22 mouse cellular contexts compared by ENCODE assay signal in the genomic region with DNA sequence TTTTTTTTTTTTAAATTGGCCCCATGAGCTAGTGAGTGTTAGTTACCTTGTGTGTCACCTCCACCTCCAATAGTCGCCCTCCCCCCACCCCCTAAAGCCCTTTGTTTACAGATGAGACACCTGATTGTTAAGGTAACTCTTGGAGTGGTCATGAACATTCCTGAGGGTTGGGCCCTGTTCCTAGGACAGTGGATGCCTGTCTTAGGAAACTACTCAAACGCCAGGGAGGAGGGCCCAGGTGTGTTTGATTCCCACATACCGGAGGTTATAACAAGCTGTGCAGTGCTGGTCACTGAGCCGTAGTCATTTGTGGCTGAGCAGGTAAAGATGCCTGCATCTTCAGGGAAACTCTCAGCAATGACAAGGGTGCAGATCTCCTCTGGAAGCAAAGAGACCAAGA.
DNase-seq lines count a peak whose midpoint lies in the region; ATAC-seq and TF ChIP-seq lines count a peak whose summit lies in the region.
"Had no signal": no experiment of that assay in that cellular context is flagged by ENCODE, and none has a peak within 500 bp of the region (broad histone marks: within the 10 kb centered on the region; RNA-seq: fewer than 3 reads in every experiment).

No protein-coding gene starts in this region.

- no peak for TF ChIP-seq CTCF in intestine, postnatal 0 days (IDR thresholded peaks at IDR 0.05; ENCODE audit: low read depth)

- whole genome bisulfite sequencing in embryonic facial prominence, embryonic 14.5 days: 63% methylated on average over 4 of the region's 4 CpGs
- WGBS in embryonic facial prominence, embryonic 10.5 days: 51% methylated on average over 4 of the region's 4 CpGs
- WGBS in intestine, embryonic 16.5 days: 70% methylated on average over 4 of the region's 4 CpGs
- 63% methylated on average over 4 of the region's 4 CpGs for WGBS in intestine, postnatal 0 days
- 50% methylated on average over 4 of the region's 4 CpGs for WGBS in lung, embryonic 15.5 days

- H3K27me3 ChIP-seq in embryonic facial prominence, embryonic 14.5 days (replicated peaks; ENCODE audit: control insufficient read depth, insufficient read depth, low read length): no peaks in the 10 kb centered on the region
- no peaks in the 10 kb centered on the region for H3K27me3 ChIP-seq in embryonic facial prominence, embryonic 10.5 days (replicated peaks; ENCODE audit: low read depth, poor library complexity, severe bottlenecking)
- no peaks in the 10 kb centered on the region for H3K27me3 ChIP-seq in intestine, embryonic 16.5 days (replicated peaks; ENCODE audit: control insufficient read depth, insufficient read depth, low read length)
- H3K27me3 ChIP-seq in intestine, postnatal 0 days (replicated peaks; ENCODE audit: control insufficient read depth, insufficient read depth, low read length): no peaks in the 10 kb centered on the region
- H3K27me3 ChIP-seq in lung, embryonic 15.5 days: no peaks in the 10 kb centered on the region
- H3K27me3 ChIP-seq: embryonic facial prominence, embryonic 15.5 days; forebrain, embryonic 15.5 days; heart, embryonic 15.5 days had no signal

- 0 out of 2 replicates have a peak, but pooled peaks have one; percentile 22 for ATAC-seq in embryonic facial prominence, embryonic 14.5 days (ENCODE audit: low read depth)
- ATAC-seq in intestine, embryonic 16.5 days: peak; percentile 56
- no peak for ATAC-seq in intestine, postnatal 0 days
- ATAC-seq in lung, embryonic 15.5 days (ENCODE audit: borderline replicate concordance, extremely low read depth, low FRiP score, low TSS enrichment): peak; percentile 77; the same call in 1 of the 2 replicates
- ATAC-seq: CD4-positive, CD25-positive, alpha-beta regulatory T cell, adult 4 months had no signal

- no peak overlapping the region for H3K9ac ChIP-seq in embryonic facial prominence, embryonic 14.5 days (ENCODE audit: low read depth, low read length)
- no peak overlapping the region for H3K9ac ChIP-seq in intestine, embryonic 16.5 days (ENCODE audit: low read depth, low read length)
- no peak overlapping the region for H3K9ac ChIP-seq in intestine, postnatal 0 days (ENCODE audit: low read depth, low read length)
- H3K9ac ChIP-seq in lung, embryonic 15.5 days: no peak overlapping the region
- H3K9ac ChIP-seq: embryonic facial prominence, embryonic 15.5 days; forebrain, embryonic 15.5 days; heart, embryonic 15.5 days; hindbrain, embryonic 14.5 days had no signal

- no peak overlapping the region for H3K4me3 ChIP-seq in embryonic facial prominence, embryonic 14.5 days (ENCODE audit: low read depth, low read length)
- H3K4me3 ChIP-seq in embryonic facial prominence, embryonic 10.5 days: no peak overlapping the region
- no peak overlapping the region for H3K4me3 ChIP-seq in intestine, embryonic 16.5 days (ENCODE audit: low read length)
- no peak overlapping the region for H3K4me3 ChIP-seq in intestine, postnatal 0 days (ENCODE audit: low read depth, low read length)
- no peak overlapping the region for H3K4me3 ChIP-seq in lung, embryonic 15.5 days
- H3K4me3 ChIP-seq: embryonic facial prominence, embryonic 15.5 days; erythroblast, embryonic 14.5 days; forebrain, embryonic 10.5 days; forebrain, embryonic 15.5 days; heart, adult 2 months; heart, embryonic 15.5 days; hindbrain, embryonic 10.5 days had no signal

- H3K9me3 ChIP-seq in embryonic facial prominence, embryonic 14.5 days (ENCODE audit: control insufficient read depth, low read length): no peaks in the 10 kb centered on the region
- H3K9me3 ChIP-seq in embryonic facial prominence, embryonic 10.5 days: no peaks in the 10 kb centered on the region
- H3K9me3 ChIP-seq in intestine, embryonic 16.5 days (ENCODE audit: control insufficient read depth, low read length): no peaks in the 10 kb centered on the region
- no peaks in the 10 kb centered on the region for H3K9me3 ChIP-seq in intestine, postnatal 0 days (ENCODE audit: control insufficient read depth)
- H3K9me3 ChIP-seq in lung, embryonic 15.5 days: no peaks in the 10 kb centered on the region
- H3K9me3 ChIP-seq: embryonic facial prominence, embryonic 15.5 days; forebrain, embryonic 10.5 days; forebrain, embryonic 15.5 days; heart, embryonic 15.5 days; hindbrain, embryonic 10.5 days had no signal

- no peak overlapping the region for H3K4me2 ChIP-seq in embryonic facial prominence, embryonic 14.5 days (ENCODE audit: low read depth, low read length)
- no peak overlapping the region for H3K4me2 ChIP-seq in intestine, embryonic 16.5 days (ENCODE audit: low read depth, low read length)
- H3K4me2 ChIP-seq in intestine, postnatal 0 days (replicated peaks; ENCODE audit: low read depth): no peak overlapping the region
- H3K4me2 ChIP-seq in lung, embryonic 15.5 days: no peak overlapping the region
- H3K4me2 ChIP-seq: embryonic facial prominence, embryonic 15.5 days; forebrain, embryonic 15.5 days; heart, embryonic 11.5 days; heart, embryonic 15.5 days; hindbrain, embryonic 14.5 days had no signal

- DNase-seq in embryonic facial prominence, embryonic 14.5 days (ENCODE audit: low spot score): no peak
- DNase-seq in embryonic facial prominence, embryonic 10.5 days (ENCODE audit: low spot score): no peak
- DNase-seq in lung, postnatal 14 days: no peak
- DNase-seq in c-Kit-positive CD71-positive TER-119-positive erythroid progenitor cells, embryonic 14.5 days (ENCODE audit: low spot score): no peak
- DNase-seq: B cell, adult 2 months; cerebellum, adult 11-12 months; cerebellum, adult 9-11 months; cerebellum, postnatal 36 days; gastrocnemius, postnatal 10 days had no signal

- H3K4me1 ChIP-seq in embryonic facial prominence, embryonic 14.5 days (ENCODE audit: control insufficient read depth, insufficient read depth, low read length): no peaks in the 10 kb centered on the region
- no peaks in the 10 kb centered on the region for H3K4me1 ChIP-seq in embryonic facial prominence, embryonic 10.5 days
- H3K4me1 ChIP-seq in intestine, embryonic 16.5 days (ENCODE audit: control insufficient read depth, insufficient read depth, low read length): no peaks in the 10 kb centered on the region
- no peaks in the 10 kb centered on the region for H3K4me1 ChIP-seq in intestine, postnatal 0 days (replicated peaks; ENCODE audit: control insufficient read depth, insufficient read depth, low read length)
- H3K4me1 ChIP-seq in lung, embryonic 15.5 days: no peaks in the 10 kb centered on the region
- H3K4me1 ChIP-seq: embryonic facial prominence, embryonic 15.5 days; forebrain, embryonic 10.5 days; forebrain, embryonic 15.5 days; hindbrain, embryonic 10.5 days had no signal

- H3K27ac ChIP-seq in embryonic facial prominence, embryonic 14.5 days (replicated peaks; ENCODE audit: low read depth, low read length): no peak overlapping the region
- H3K27ac ChIP-seq in embryonic facial prominence, embryonic 10.5 days (replicated peaks): no peak overlapping the region
- H3K27ac ChIP-seq in intestine, embryonic 16.5 days (ENCODE audit: low read length): no peak overlapping the region
- no peak overlapping the region for H3K27ac ChIP-seq in intestine, postnatal 0 days (ENCODE audit: low read depth, low read length)
- H3K27ac ChIP-seq in lung, embryonic 15.5 days: no peak overlapping the region
- H3K27ac ChIP-seq: embryonic facial prominence, embryonic 15.5 days; forebrain, embryonic 10.5 days; forebrain, embryonic 15.5 days; heart, adult 2 months; heart, embryonic 15.5 days; hindbrain, embryonic 10.5 days; hindbrain, embryonic 14.5 days had no signal

- H3K36me3 ChIP-seq in embryonic facial prominence, embryonic 14.5 days (ENCODE audit: control insufficient read depth, insufficient read depth, low read length): peaks cover 36% of the 10 kb centered on the region
- peaks cover 33% of the 10 kb centered on the region for H3K36me3 ChIP-seq in embryonic facial prominence, embryonic 10.5 days (replicated peaks)
- no peaks in the 10 kb centered on the region; the same call in 1 of the 2 replicates for H3K36me3 ChIP-seq in intestine, embryonic 16.5 days (ENCODE audit: control insufficient read depth, insufficient read depth, low read length)
- H3K36me3 ChIP-seq in intestine, postnatal 0 days (ENCODE audit: control insufficient read depth, insufficient read depth): 0 out of 2 replicates have a peak, but pooled peaks cover 3% of the 10 kb centered on the region
- H3K36me3 ChIP-seq in lung, embryonic 15.5 days: no peaks in the 10 kb centered on the region
- H3K36me3 ChIP-seq: forebrain, embryonic 15.5 days had no signal
